Mouse (Mus musculus): ENCODE measurements at regions not wholly inside any gene's neighbourhood (a gene's known extent, or its start where the extent isn't known, plus 50 kb on each side); places are given as distances from the start of the nearest gene placed in this dataset.
A peak's percentile ranks its signal among the peaks of the same experiment; 100 is the strongest.

DNA sequence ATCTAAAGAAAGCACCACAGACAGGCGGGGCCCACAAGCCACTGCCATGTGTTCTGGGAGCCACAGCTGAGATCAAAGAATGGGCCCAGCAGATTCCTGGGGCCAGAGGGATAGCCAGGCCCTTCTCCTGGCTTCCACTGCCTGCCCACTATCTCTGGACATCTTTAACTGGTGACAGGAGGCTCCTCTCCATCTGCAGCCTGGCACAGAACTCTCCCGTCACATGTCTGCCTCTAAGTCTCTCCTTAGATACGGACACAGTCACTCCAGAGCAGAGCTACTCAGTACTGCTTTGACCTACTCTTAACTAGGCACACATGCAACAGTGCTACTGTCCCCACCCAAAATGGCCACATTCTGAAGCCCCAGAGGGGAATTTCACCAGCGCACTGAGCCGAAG lies 234.1 kb upstream of the Dio3 start:
- no peaks in the 10 kb centered on the region for H3K27me3 ChIP-seq (ENCODE audit: insufficient read depth, low read length)
- TF ChIP-seq EP300 (IDR thresholded peaks at IDR 0.05; ENCODE audit: low read depth), result no peak
- TF ChIP-seq CTCF (IDR thresholded peaks at IDR 0.05; ENCODE audit: low read depth), result no peak
- no peak for DNase-seq
- H3K4me3 ChIP-seq (ENCODE audit: low read depth, low read length), result no peak overlapping the region
- ATAC-seq, result no peak
- no peak overlapping the region for H3K9ac ChIP-seq (replicated peaks)
- no peaks in the 10 kb centered on the region for H3K4me1 ChIP-seq (ENCODE audit: insufficient read depth)
- no peaks in the 10 kb centered on the region for H3K36me3 ChIP-seq (replicated peaks; ENCODE audit: insufficient read depth, low read length)
- no peaks in the 10 kb centered on the region for H3K9me3 ChIP-seq (ENCODE audit: low read length)
- no peak overlapping the region for H3K4me2 ChIP-seq (ENCODE audit: low read depth, low read length)
- no peak overlapping the region for H3K27ac ChIP-seq (ENCODE audit: low read depth)
- 89% methylated on average over 5 of the region's 5 CpGs for WGBS (ENCODE audit: insufficient replicate concordance)

DNA sequence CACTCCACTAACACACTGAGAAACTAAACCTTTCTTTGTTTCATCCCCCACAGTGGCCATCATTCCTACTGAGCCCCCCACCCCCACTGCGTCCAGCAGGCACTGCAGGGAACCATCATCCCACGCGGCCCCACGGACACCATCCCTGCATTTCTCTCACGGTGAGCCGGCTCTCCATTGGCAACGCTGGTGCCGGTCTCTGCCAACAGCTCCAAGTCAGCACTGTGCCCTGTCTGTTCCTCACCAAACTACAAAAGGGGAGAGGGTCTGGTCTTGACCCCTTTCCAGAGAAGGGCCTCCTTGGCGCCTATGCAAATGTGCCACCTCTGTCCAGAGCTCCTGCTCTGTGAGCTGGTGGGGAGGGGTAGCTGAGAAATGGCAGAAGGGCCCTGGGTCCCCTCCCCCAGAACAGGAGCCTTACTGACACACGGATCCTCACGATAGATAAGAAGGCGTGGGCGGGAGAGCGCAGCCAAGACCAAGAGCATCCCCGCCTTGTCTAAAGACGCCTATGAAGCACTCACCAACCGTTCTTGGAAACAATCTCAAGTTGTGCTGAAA lies 233.0 kb upstream of the Dio3 start:
- H3K4me3 ChIP-seq (ENCODE audit: low read depth, low read length), result no peak overlapping the region
- ATAC-seq (no peak), DNase-seq (no peak)
- TF ChIP-seq CTCF (IDR thresholded peaks at IDR 0.05; ENCODE audit: low read depth), result no peak
- no peak for TF ChIP-seq EP300 (IDR thresholded peaks at IDR 0.05; ENCODE audit: low read depth)
- no peaks in the 10 kb centered on the region for H3K36me3 ChIP-seq (replicated peaks; ENCODE audit: insufficient read depth, low read length)
- H3K4me2 ChIP-seq (ENCODE audit: low read depth, low read length), result no peak overlapping the region
- H3K9ac ChIP-seq (replicated peaks), result no peak overlapping the region
- no peaks in the 10 kb centered on the region for H3K27me3 ChIP-seq (ENCODE audit: insufficient read depth, low read length)
- H3K27ac ChIP-seq (ENCODE audit: low read depth), result no peak overlapping the region
- 64% methylated on average over 17 of the region's 17 CpGs for WGBS (ENCODE audit: insufficient replicate concordance)
- H3K9me3 ChIP-seq (ENCODE audit: low read length), result no peaks in the 10 kb centered on the region
- no peaks in the 10 kb centered on the region for H3K4me1 ChIP-seq (ENCODE audit: insufficient read depth)

DNA sequence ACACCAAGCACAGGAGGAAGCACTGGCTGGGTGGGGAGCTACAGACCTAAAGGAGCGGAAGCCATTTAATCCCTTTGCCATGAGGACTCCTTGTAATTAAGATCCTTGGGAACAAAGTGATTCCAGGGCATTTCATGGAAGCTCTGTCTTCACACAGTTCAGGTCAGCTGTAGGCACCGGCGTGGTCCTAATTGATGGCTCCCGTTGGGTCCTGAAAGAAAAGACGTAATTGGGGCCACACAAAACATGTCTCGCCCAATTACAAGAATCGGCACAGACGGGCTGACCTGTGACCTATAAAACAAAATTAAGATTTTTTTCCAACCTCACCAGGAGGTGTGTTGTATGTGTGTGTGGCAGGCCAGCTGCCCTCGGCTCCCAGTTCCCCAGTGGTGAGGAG lies 232.3 kb upstream of the Dio3 start:
- no peak for TF ChIP-seq EP300 (IDR thresholded peaks at IDR 0.05; ENCODE audit: low read depth)
- WGBS (ENCODE audit: insufficient replicate concordance), result 78% methylated on average over 9 of the region's 9 CpGs
- no peaks in the 10 kb centered on the region for H3K9me3 ChIP-seq (ENCODE audit: low read length)
- no peak overlapping the region for H3K4me2 ChIP-seq (ENCODE audit: low read depth, low read length)
- H3K4me1 ChIP-seq (ENCODE audit: insufficient read depth), result no peaks in the 10 kb centered on the region
- H3K27me3 ChIP-seq (ENCODE audit: insufficient read depth, low read length), result no peaks in the 10 kb centered on the region
- H3K27ac ChIP-seq (ENCODE audit: low read depth), result no peak overlapping the region
- H3K4me3 ChIP-seq (ENCODE audit: low read depth, low read length), result no peak overlapping the region
- no peaks in the 10 kb centered on the region for H3K36me3 ChIP-seq (replicated peaks; ENCODE audit: insufficient read depth, low read length)
- DNase-seq, result no peak
- no peak overlapping the region for H3K9ac ChIP-seq (replicated peaks)
- ATAC-seq, result no peak

GRCm38 (mm10) chr12:110047466-110048250 lies 231.2 kb upstream of the Dio3 start:
- DNase-seq, result no peak
- TF ChIP-seq EP300 (IDR thresholded peaks at IDR 0.05; ENCODE audit: low read depth), result no peak
- TF ChIP-seq CTCF (IDR thresholded peaks at IDR 0.05; ENCODE audit: low read depth), result no peak
- 0 out of 2 replicates have a peak overlapping the region, but pooled peaks have one; percentile 11 for H3K4me2 ChIP-seq (ENCODE audit: low read depth, low read length)

GRCm38 (mm10) chr12:110049154-110049736 lies 229.6 kb upstream of the Dio3 start:
- no peaks in the 10 kb centered on the region for H3K36me3 ChIP-seq (replicated peaks; ENCODE audit: insufficient read depth, low read length)
- TF ChIP-seq EP300 (IDR thresholded peaks at IDR 0.05; ENCODE audit: low read depth) (no peak), CTCF (IDR thresholded peaks at IDR 0.05; ENCODE audit: low read depth) (no peak)
- DNase-seq (no peak), ATAC-seq (no peak)
- no peak overlapping the region for H3K4me3 ChIP-seq (ENCODE audit: low read depth, low read length)
- WGBS (ENCODE audit: insufficient replicate concordance), result 73% methylated on average over 10 of the region's 10 CpGs
- no peaks in the 10 kb centered on the region for H3K4me1 ChIP-seq (ENCODE audit: insufficient read depth)
- no peak overlapping the region for H3K4me2 ChIP-seq (ENCODE audit: low read depth, low read length)
- H3K27me3 ChIP-seq (ENCODE audit: insufficient read depth, low read length), result no peaks in the 10 kb centered on the region
- H3K9me3 ChIP-seq (ENCODE audit: low read length), result no peaks in the 10 kb centered on the region
- H3K27ac ChIP-seq (ENCODE audit: low read depth), result no peak overlapping the region
- H3K9ac ChIP-seq (replicated peaks), result no peak overlapping the region

More at GRCm38 (mm10) chr12:110047466-110048250, 231.2 kb upstream of the Dio3 start:
- H3K9me3 ChIP-seq (ENCODE audit: low read length), result no peaks in the 10 kb centered on the region
- H3K36me3 ChIP-seq (replicated peaks; ENCODE audit: insufficient read depth, low read length), result no peaks in the 10 kb centered on the region
- H3K4me3 ChIP-seq (ENCODE audit: low read depth, low read length), result no peak overlapping the region
- no peak overlapping the region for H3K27ac ChIP-seq (ENCODE audit: low read depth)
- H3K4me1 ChIP-seq (ENCODE audit: insufficient read depth), result no peaks in the 10 kb centered on the region
- no peak overlapping the region for H3K9ac ChIP-seq (replicated peaks)
- 59% methylated on average over 16 of the region's 16 CpGs for WGBS (ENCODE audit: insufficient replicate concordance)
- ATAC-seq, result no peak
- no peaks in the 10 kb centered on the region for H3K27me3 ChIP-seq (ENCODE audit: insufficient read depth, low read length)

DNA sequence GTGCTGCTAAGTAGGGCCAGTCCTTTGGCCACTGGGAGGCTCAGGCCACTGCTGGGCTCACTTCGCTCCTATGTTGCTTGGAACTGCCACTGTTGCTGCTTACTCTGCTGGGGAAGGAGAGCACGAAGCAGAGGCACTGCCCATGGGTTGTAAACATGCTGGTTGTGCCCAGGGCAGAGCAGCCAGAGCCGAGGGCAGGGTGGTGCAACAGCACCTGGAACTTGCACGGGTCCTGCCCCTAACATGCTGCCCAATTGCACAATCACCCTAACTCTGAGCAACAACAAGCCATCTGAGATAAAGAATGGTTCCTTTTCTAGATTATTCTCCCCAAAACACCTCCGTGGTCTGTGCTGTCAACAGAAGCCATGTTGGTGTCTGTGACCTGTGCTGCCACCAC lies 219.5 kb upstream of the Dio3 start:
- no peak overlapping the region for H3K9ac ChIP-seq (replicated peaks)
- no peak overlapping the region for H3K4me2 ChIP-seq (ENCODE audit: low read depth, low read length)
- H3K27me3 ChIP-seq (ENCODE audit: insufficient read depth, low read length), result no peaks in the 10 kb centered on the region
- H3K27ac ChIP-seq (ENCODE audit: low read depth), result no peak overlapping the region
- ATAC-seq, result no peak
- WGBS (ENCODE audit: insufficient replicate concordance), result 41% methylated on average over 5 of the region's 5 CpGs
- TF ChIP-seq EP300 (IDR thresholded peaks at IDR 0.05; ENCODE audit: low read depth), result no peak
- TF ChIP-seq CTCF (IDR thresholded peaks at IDR 0.05; ENCODE audit: low read depth), result no peak
- no peak for DNase-seq
- no peak overlapping the region for H3K4me3 ChIP-seq (ENCODE audit: low read depth, low read length)
- H3K9me3 ChIP-seq (ENCODE audit: low read length), result no peaks in the 10 kb centered on the region
- no peaks in the 10 kb centered on the region for H3K36me3 ChIP-seq (replicated peaks; ENCODE audit: insufficient read depth, low read length)
- H3K4me1 ChIP-seq (ENCODE audit: insufficient read depth), result no peaks in the 10 kb centered on the region

All from liver, postnatal 0 days (tissue).